Mouse (Mus musculus) left cerebral cortex, postnatal 14 days (tissue): ENCODE data around the gene N4bp1. TPM values are rescaled to one million over a fixed set of nuclear protein-coding genes. Genes with fewer than 3 reads are reported as not detected.

ENCODE experiments used
- DNase-seq, 2 experiments: peaks; one replicate each; pipeline ENCODE4 v3.0.0; 2021 to 2022; ENCODE audit warnings: low spot score in 2 of 2, mixed read lengths in 1 of 2
- intact Hi-C: fragments of 180-260 bp; cut with DNase I; formaldehyde crosslinking; loops from one replicate; pipeline ENCODE4 v1.15.1; 2025
- total RNA-seq, 2 experiments: library from RNA; stranded (reverse); gene quantifications; 2 replicates each; pipeline ENCODE4 v1.2.3; 2021

Gene N4bp1
- total RNA-seq, 2 experiments from 2014 or later, result 24.8 to 26.3 TPM

GRCm38 (mm10) chr8:86791542-86791941, 93.5 kb downstream of the N4bp1 start:
- intact Hi-C loops, result no loop called here
- DNase-seq, result no peak

GRCm38 (mm10) chr8:86789576-86789975, 95.5 kb downstream of the N4bp1 start:
- no peak for DNase-seq
- intact Hi-C loops, result no loop called here

- intact Hi-C loops, result no loop called here
- DNase-seq, result no peak
These were observed 97.1 kb downstream of the N4bp1 start for GRCm38 (mm10) chr8:86787891-86788420.

GRCm38 (mm10) chr8:86786498-86786897, 98.6 kb downstream of the N4bp1 start:
- no peak for DNase-seq

GRCm38 (mm10) chr8:86781094-86781493, 104.0 kb downstream of the N4bp1 start:
- intact Hi-C loops, result no loop called here
- no peak for DNase-seq

More at GRCm38 (mm10) chr8:86786498-86786897, 98.6 kb downstream of the N4bp1 start:
- intact Hi-C loops, result no loop called here

GRCm38 (mm10) chr8:86779207-86779606, 105.9 kb downstream of the N4bp1 start:
- intact Hi-C loops, result no loop called here
- DNase-seq, result no peak

GRCm38 (mm10) chr8:86769945-86770715, 114.9 kb downstream of the N4bp1 start:
- intact Hi-C loops, result no loop called here
- DNase-seq, result no peak

GRCm38 (mm10) chr8:86768499-86768898, 116.6 kb downstream of the N4bp1 start:
- intact Hi-C loops, result no loop called here

GRCm38 (mm10) chr8:86766548-86767211, 118.4 kb downstream of the N4bp1 start:
- intact Hi-C loops, result no loop called here
- DNase-seq, result no peak

More at GRCm38 (mm10) chr8:86768499-86768898, 116.6 kb downstream of the N4bp1 start:
- no peak for DNase-seq

- DNase-seq, result no peak
- intact Hi-C loops, result no loop called here
These were observed 119.4 kb downstream of the N4bp1 start for GRCm38 (mm10) chr8:86765669-86766068.

GRCm38 (mm10) chr8:86765155-86765554, 119.9 kb downstream of the N4bp1 start:
- no peak for DNase-seq
- intact Hi-C loops, result no loop called here

GRCm38 (mm10) chr8:86762806-86763205, 122.3 kb downstream of the N4bp1 start:
- intact Hi-C loops, result no loop called here
- no peak for DNase-seq

GRCm38 (mm10) chr8:86760746-86761145, 124.3 kb downstream of the N4bp1 start:
- intact Hi-C loops, result no loop called here
- no peak for DNase-seq

GRCm38 (mm10) chr8:86759090-86759491, 126.0 kb downstream of the N4bp1 start:
- DNase-seq, result no peak
- intact Hi-C loops, result no loop called here

- intact Hi-C loops, result no loop called here
- no peak for DNase-seq
These were observed 126.4 kb downstream of the N4bp1 start for GRCm38 (mm10) chr8:86758651-86759050.

Other genes starting within 250 kb of the N4bp1 start
- 1 to 10 TPM; 2.5 to 3.8 TPM for gene Gm10638, start 139.6 kb downstream of the N4bp1 start, total RNA-seq
- gene Siah1a, start 139.3 kb downstream of the N4bp1 start, total RNA-seq, result 10 to 100 TPM; 30.9 to 32.9 TPM